Mouse (Mus musculus) CH12.LX (cell line): ENCODE measurements around the gene Olfml3. TPM values are rescaled to one million over a fixed set of nuclear protein-coding genes. Genes with fewer than 3 reads are reported as not detected.

ENCODE experiments used
- DNase-seq: peaks from one replicate; pipeline ENCODE4 v3.0.0-alpha.2; 2013; ENCODE audit errors: extremely low read depth
- H3K27ac ChIP-seq: 2 replicates; pipeline ENCODE4 v1.5.1; 2012; ENCODE audit warnings: low read depth, mild to moderate bottlenecking, control low read depth, moderate library complexity; ENCODE audit not compliant: insufficient read depth
- H3K27me3 ChIP-seq: replicated peaks from 2 replicates; pipeline ENCODE3; 2012; ENCODE audit warnings: inconsistent platforms
- H3K36me3 ChIP-seq, 2 experiments: replicated peaks in 1 of 2; 2 replicates each; pipeline versions ENCODE3 to v1.6.1; 2012; ENCODE audit warnings: inconsistent platforms in 1 of 2, low read length in 1 of 2, mild to moderate bottlenecking in 1 of 2, mixed read lengths in 1 of 2, moderate library complexity in 1 of 2; ENCODE audit not compliant: control insufficient read depth in 1 of 2, insufficient read depth in 1 of 2
- H3K4me1 ChIP-seq, 2 experiments: 2 replicates each; pipeline ENCODE4 v1.6.1; 2012; ENCODE audit warnings: inconsistent platforms in 1 of 2, moderate library complexity in 1 of 2; ENCODE audit not compliant: insufficient read depth in 2 of 2, control insufficient read depth in 1 of 2
- H3K4me2 ChIP-seq: 2 replicates; pipeline ENCODE4 v1.6.1; 2012; ENCODE audit warnings: low read depth, mild to moderate bottlenecking, control low read depth; ENCODE audit not compliant: poor library complexity, insufficient read depth, severe bottlenecking
- H3K4me3 ChIP-seq, 3 experiments: fragments of 150-350 bp in 1 of 3; sonication (generic) in 1 of 3; replicated peaks in 1 of 3; 2 replicates each; pipeline versions ENCODE3 to v1.5.1; 2011 to 2012; ENCODE audit warnings: low read depth in 2 of 3, low read length in 2 of 3, mild to moderate bottlenecking in 2 of 3, moderate library complexity in 2 of 3, control low read depth in 1 of 3, improper control_type of control experiment in 1 of 3, inconsistent platforms in 1 of 3, mixed read lengths in 1 of 3; ENCODE audit not compliant: poor library complexity in 1 of 3
- H3K79me2 ChIP-seq: replicated peaks from 2 replicates; pipeline ENCODE4 v1.6.1; 2012; ENCODE audit warnings: mild to moderate bottlenecking, moderate library complexity; ENCODE audit not compliant: control insufficient read depth, poor library complexity, insufficient read depth, severe bottlenecking; ENCODE audit errors: extremely low read depth
- H3K9ac ChIP-seq: 2 replicates; pipeline ENCODE4 v1.6.1; 2012; ENCODE audit warnings: low read depth, mild to moderate bottlenecking, control low read depth, moderate library complexity; ENCODE audit not compliant: insufficient read depth
- H3K9me3 ChIP-seq: replicated peaks from 2 replicates; pipeline ENCODE3; 2012; ENCODE audit warnings: low read length, inconsistent platforms, mixed read lengths
- BHLHE40 ChIP-seq: IDR thresholded peaks from 2 replicates; pipeline ENCODE4 v1.6.1; 2011; ENCODE audit warnings: mild to moderate bottlenecking, low read depth, low read length, improper control_type of control experiment
- CHD1 ChIP-seq: IDR thresholded peaks from 2 replicates; pipeline ENCODE4 v1.6.1; 2012; ENCODE audit warnings: low read depth, low read length, improper control_type of control experiment, inconsistent platforms
- CHD2 ChIP-seq: IDR thresholded peaks from 2 replicates; pipeline ENCODE4 v1.6.1; 2011; ENCODE audit warnings: low read length, improper control_type of control experiment
- CTCF ChIP-seq, 2 experiments: IDR thresholded peaks in 1 of 2; conservative IDR thresholded peaks in 1 of 2; 2 replicates each; pipeline ENCODE4 v1.5.1; 2011 to 2012; ENCODE audit warnings: low read depth in 2 of 2, low read length in 2 of 2, improper control_type of control experiment in 1 of 2, inconsistent platforms in 1 of 2, mild to moderate bottlenecking in 1 of 2, moderate library complexity in 1 of 2
- E2F4 ChIP-seq: IDR thresholded peaks from 2 replicates; pipeline ENCODE4 v1.6.1; 2011; ENCODE audit warnings: low read depth, low read length, improper control_type of control experiment; ENCODE audit not compliant: insufficient replicate concordance
- ETS1 ChIP-seq: conservative IDR thresholded peaks from 2 replicates; pipeline ENCODE4 v1.6.1; 2012; ENCODE audit warnings: low read depth, mild to moderate bottlenecking, inconsistent platforms, low read length, improper control_type of control experiment, moderate library complexity
- HCFC1 ChIP-seq: IDR thresholded peaks from 2 replicates; pipeline ENCODE4 v1.6.1; 2012; ENCODE audit warnings: low read depth, mild to moderate bottlenecking, inconsistent platforms, low read length, improper control_type of control experiment
- JUND ChIP-seq: conservative IDR thresholded peaks from 2 replicates; pipeline ENCODE4 v1.6.1; 2011; ENCODE audit warnings: low read depth, low read length, improper control_type of control experiment
- KAT2A ChIP-seq: IDR thresholded peaks from 2 replicates; pipeline ENCODE4 v1.6.1; 2012; ENCODE audit warnings: low read length, improper control_type of control experiment, inconsistent platforms; ENCODE audit not compliant: insufficient replicate concordance
- NRF1 ChIP-seq: IDR thresholded peaks from 2 replicates; pipeline ENCODE4 v1.6.1; 2014; ENCODE audit warnings: low read depth, mild to moderate bottlenecking, inconsistent platforms, low read length, improper control_type of control experiment, moderate library complexity
- PAX5 ChIP-seq: IDR thresholded peaks from 2 replicates; pipeline ENCODE4 v1.6.1; 2012; ENCODE audit warnings: low read length, inconsistent platforms, mixed read lengths
- RCOR1 ChIP-seq: conservative IDR thresholded peaks from 2 replicates; pipeline ENCODE4 v1.6.1; 2012; ENCODE audit warnings: low read depth, mild to moderate bottlenecking, inconsistent platforms, low read length, improper control_type of control experiment
- SMC3 ChIP-seq: IDR thresholded peaks from 2 replicates; pipeline ENCODE4 v1.6.1; 2011; ENCODE audit warnings: low read depth, low read length, improper control_type of control experiment
- TBP ChIP-seq: conservative IDR thresholded peaks from 2 replicates; pipeline ENCODE4 v1.6.1; 2011; ENCODE audit warnings: low read depth, low read length, improper control_type of control experiment
- TCF12 ChIP-seq: IDR thresholded peaks from 2 replicates; pipeline ENCODE4 v1.6.1; 2014; ENCODE audit warnings: low read depth, mild to moderate bottlenecking, inconsistent platforms, low read length, improper control_type of control experiment
- UBTF ChIP-seq: IDR thresholded peaks from 2 replicates; pipeline ENCODE4 v1.6.1; 2012; ENCODE audit warnings: low read depth, mild to moderate bottlenecking, inconsistent platforms, low read length, improper control_type of control experiment, moderate library complexity
- USF2 ChIP-seq: conservative IDR thresholded peaks from 2 replicates; pipeline ENCODE4 v1.6.1; 2011; ENCODE audit warnings: low read depth, low read length, improper control_type of control experiment
- ZKSCAN1 ChIP-seq: IDR thresholded peaks from 2 replicates; pipeline ENCODE4 v1.6.1; 2012; ENCODE audit warnings: low read depth, inconsistent platforms, low read length, improper control_type of control experiment, borderline replicate concordance
- dilution Hi-C: fragments of 300-500 bp; cut with MboI; formaldehyde crosslinking; loops from 2 replicates; pipeline ENCODE4 v1.14.3; 2020; ENCODE audit warnings: low sequenced_read_pairs; ENCODE audit not compliant: extremely low pct_unique_long_range_greater_than_20kb, extremely low pct_ligation_motif_present
- in situ Hi-C: fragments of 300-500 bp; cut with MboI; formaldehyde crosslinking; loops from 3 replicates; pipeline ENCODE4 v1.14.3; 2019; ENCODE audit warnings: low sequenced_read_pairs, low pct_ligation_motif_present, low pct_unique_long_range_greater_than_20kb, mixed read lengths
- polyA plus RNA-seq: library from polyadenylated mRNA; unstranded; fragments of >175 nt; gene quantifications from 2 replicates; pipeline ENCODE4 v1.2.1, GENCODE M21; 2012; ENCODE audit warnings: low read depth; ENCODE audit not compliant: insufficient read length
- total RNA-seq, 2 experiments: library from RNA; depleted of rRNA; stranded (reverse); fragments of 300-350 nt in 1 of 2; fragments of >200 nt in 1 of 2; gene quantifications; 2 replicates each; pipeline ENCODE4 v1.2.3; 2012 to 2014

The Olfml3 gene
- total and polyA plus RNA-seq, 3 experiments = 14.0 to 33.3 (median 19.7) TPM

DNA sequence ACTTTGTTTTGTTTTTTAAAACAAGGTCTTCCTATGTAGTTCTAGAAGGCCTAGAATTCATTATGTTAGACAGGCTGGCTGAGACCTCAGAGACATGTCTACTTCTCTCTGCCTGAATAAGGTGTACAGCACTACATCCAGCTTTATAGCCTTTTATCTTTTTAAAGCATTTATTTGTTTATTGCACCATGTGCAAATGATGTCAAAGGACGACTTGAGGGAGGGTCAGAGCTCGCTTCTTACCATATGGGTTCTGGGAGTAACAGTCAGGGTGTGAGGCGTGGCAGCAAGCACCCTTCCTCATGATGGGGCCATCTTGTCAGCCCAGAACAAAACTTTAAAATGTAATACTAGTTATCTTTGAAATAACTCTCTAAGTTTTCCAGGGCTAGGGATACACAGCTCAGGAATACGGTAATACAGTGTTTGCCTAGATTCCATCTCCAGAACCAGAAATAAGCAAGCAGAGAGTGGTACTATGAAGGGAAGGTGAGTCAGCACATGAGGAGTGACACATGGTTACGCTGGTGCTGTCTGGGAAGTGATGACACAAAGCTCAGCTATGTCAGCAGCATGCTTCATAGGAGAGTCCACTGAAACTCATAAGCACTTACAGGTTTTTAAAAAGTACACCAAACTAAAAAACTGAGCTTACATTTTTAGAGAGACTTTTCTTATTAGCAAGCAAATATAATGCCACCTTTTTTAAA, 21.6 kb upstream of the Olfml3 start:
- peaks cover 62 to 92% of the 10 kb centered on the region in 2 experiments for H3K36me3 ChIP-seq
- no peaks in the 10 kb centered on the region; a peak in 1 of 4 replicates for H3K4me1 ChIP-seq
- H3K9ac ChIP-seq = no peak overlapping the region
- peaks cover 3% of the 10 kb centered on the region; the same call in 1 of the 2 replicates for H3K79me2 ChIP-seq
- H3K4me3 ChIP-seq = no peak overlapping the region
- H3K27ac ChIP-seq = no peak overlapping the region
- dilution Hi-C loops (no loop called here), in situ Hi-C loops (no loop called here)
- no peak for DNase-seq
- H3K4me2 ChIP-seq = no peak overlapping the region
- H3K9me3 ChIP-seq = no peaks in the 10 kb centered on the region
- TF ChIP-seq PAX5 (no peak), E2F4 (no peak), TCF12 (no peak), ETS1 (no peak), USF2 (no peak), CHD2 (no peak), UBTF (no peak)
- H3K27me3 ChIP-seq = no peaks in the 10 kb centered on the region

DNA sequence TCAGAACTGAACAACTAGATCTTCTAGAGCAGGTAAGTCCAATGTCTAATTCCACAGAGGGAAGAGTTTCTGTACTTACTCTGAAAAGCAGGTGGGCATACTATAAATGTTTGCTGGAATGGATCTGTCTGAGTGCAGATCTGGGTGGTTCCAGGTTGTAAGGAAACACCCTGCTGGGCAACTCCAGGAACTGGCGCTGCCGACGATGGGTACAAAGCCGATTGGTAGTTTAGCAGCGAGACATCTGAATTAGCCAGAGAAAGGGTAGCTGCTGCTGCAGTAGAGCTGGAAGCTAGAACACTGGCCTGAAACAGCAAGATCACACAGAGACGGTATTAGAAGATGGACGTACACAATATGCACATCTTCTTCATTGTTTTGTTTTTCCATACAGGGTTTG, 20.7 kb upstream of the Olfml3 start:
- DNase-seq = no peak
- no peaks in the 10 kb centered on the region for H3K27me3 ChIP-seq
- no peak overlapping the region for H3K4me3 ChIP-seq
- TF ChIP-seq UBTF = no peak
- TF ChIP-seq CHD1 = no peak
- TF ChIP-seq JUND = no peak
- no peak for TF ChIP-seq HCFC1
- no peak for TF ChIP-seq RCOR1
- TF ChIP-seq BHLHE40 = no peak
- no peak overlapping the region for H3K9ac ChIP-seq
- H3K4me1 ChIP-seq = no peaks in the 10 kb centered on the region; a peak in 1 of 4 replicates
- no peaks in the 10 kb centered on the region; the same call in 1 of the 2 replicates for H3K79me2 ChIP-seq
- H3K27ac ChIP-seq = no peak overlapping the region
- H3K9me3 ChIP-seq = no peaks in the 10 kb centered on the region
- peaks cover 63 to 92% of the 10 kb centered on the region in 2 experiments for H3K36me3 ChIP-seq
- in situ Hi-C loops (no loop called here), dilution Hi-C loops (no loop called here)
- H3K4me2 ChIP-seq = no peak overlapping the region

DNA sequence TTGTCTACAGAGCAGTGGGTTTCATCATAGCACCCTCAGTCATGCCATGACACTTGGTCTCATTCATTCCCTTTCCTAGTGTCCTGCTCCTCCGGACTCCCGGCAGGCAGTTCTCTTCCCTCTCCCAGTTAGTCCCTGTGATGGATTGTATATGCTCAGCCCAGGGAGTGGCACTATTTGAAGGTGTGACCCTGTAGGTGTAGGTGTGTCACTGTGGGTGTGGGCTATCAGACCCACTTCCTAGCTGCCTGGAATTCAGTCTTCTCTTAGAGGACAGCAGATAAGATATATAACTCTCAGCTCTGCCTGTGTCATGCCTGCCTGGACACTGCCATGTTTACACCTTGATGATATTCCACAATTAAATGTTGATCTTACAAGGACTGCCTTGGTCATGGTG, 19.1 kb upstream of the Olfml3 start:
- Histone ChIP-seq H3K9me3 (no peaks in the 10 kb centered on the region), H3K4me1 (no peaks in the 10 kb centered on the region; a peak in 1 of 4 replicates), H3K27me3 (no peaks in the 10 kb centered on the region), H3K4me3 (no peak overlapping the region), H3K36me3 (peaks cover 66 to 92% of the 10 kb centered on the region in 2 experiments), H3K79me2 (no peaks in the 10 kb centered on the region; the same call in 1 of the 2 replicates), H3K4me2 (no peak overlapping the region), H3K27ac (no peak overlapping the region), H3K9ac (no peak overlapping the region)
- in situ Hi-C loops (no loop called here), dilution Hi-C loops (no loop called here)
- DNase-seq = no peak
- TF ChIP-seq KAT2A = no peak
- no peak for TF ChIP-seq TBP
- no peak for TF ChIP-seq NRF1
- TF ChIP-seq E2F4 = no peak
- TF ChIP-seq ZKSCAN1 = no peak
- TF ChIP-seq SMC3 = no peak
- TF ChIP-seq CTCF (conservative IDR thresholded peaks at IDR 0.05 in 1 of 2, IDR thresholded peaks at IDR 0.05 in 1 of 2; ENCODE audit: low read depth in 2 of 2, low read length in 2 of 2) = no peak
